Mouse (Mus musculus): ENCODE data around the gene Arhgef28. TPM values are rescaled to one million over a fixed set of nuclear protein-coding genes. Genes with fewer than 3 reads are reported as not detected.

Gene Arhgef28
- 18.8 and 19.3 TPM in 2 replicates for polyA plus RNA-seq (2015; fragmentation: Nextera tagmentation; extraction: Ambion mirVana)

GRCm38 (mm10) chr13:98205771-98206545, at the start of gene Arhgef28:
TSS of gene Arhgef28 (minus strand) at chr13:98206439.
- Histone ChIP-seq H3K9ac (peak within 1 kb of the TSS; percentile 50), H3K4me3 (peak within 1 kb of the TSS; percentile 59), H3K9me3 (no peaks in the 10 kb centered on the region), H3K4me1 (peaks cover 11% of the 10 kb centered on the region), H3K36me3 (no peaks in the 10 kb centered on the region), H3K27ac (peak within 1 kb of the TSS; percentile 92), H3K27me3 (peaks cover 24% of the 10 kb centered on the region; the same call in 1 of the 2 replicates), H3K4me2 (peak within 1 kb of the TSS; percentile 95)
- WGBS = under 1% methylated on average over 63 of the region's 76 CpGs
- ATAC-seq (ENCODE audit: borderline replicate concordance, extremely low read depth, low FRiP score, low TSS enrichment) = peak; percentile 90

- Histone ChIP-seq H3K4me2 (no peak overlapping the region), H3K36me3 (peaks cover 76% of the 10 kb centered on the region), H3K27me3 (no peaks in the 10 kb centered on the region), H3K9ac (no peak overlapping the region), H3K9me3 (no peaks in the 10 kb centered on the region), H3K4me1 (no peaks in the 10 kb centered on the region), H3K4me3 (no peak overlapping the region), H3K27ac (no peak overlapping the region)
- no peak for ATAC-seq (ENCODE audit: borderline replicate concordance, extremely low read depth, low FRiP score, low TSS enrichment)
- 70% methylated on average over 9 of the region's 9 CpGs for WGBS
These were observed 48.7 kb upstream of the Arhgef28 start for GRCm38 (mm10) chr13:98254921-98255320.

- Histone ChIP-seq H3K9ac (no peak overlapping the region), H3K4me3 (no peak overlapping the region), H3K9me3 (no peaks in the 10 kb centered on the region), H3K36me3 (peaks cover 63% of the 10 kb centered on the region), H3K27ac (no peak overlapping the region), H3K27me3 (no peaks in the 10 kb centered on the region), H3K4me2 (no peak overlapping the region), H3K4me1 (no peaks in the 10 kb centered on the region)
- 85% methylated on average over 10 of the region's 10 CpGs for WGBS
- ATAC-seq (ENCODE audit: borderline replicate concordance, extremely low read depth, low FRiP score, low TSS enrichment) = no peak
These were observed 43.4 kb upstream of the Arhgef28 start for GRCm38 (mm10) chr13:98249594-98249993.

GRCm38 (mm10) chr13:98245386-98245785, 39.1 kb upstream of the Arhgef28 start:
- Histone ChIP-seq H3K9ac (no peak overlapping the region), H3K27ac (no peak overlapping the region), H3K36me3 (peaks cover 32% of the 10 kb centered on the region), H3K4me2 (no peak overlapping the region), H3K4me1 (no peaks in the 10 kb centered on the region), H3K4me3 (no peak overlapping the region), H3K9me3 (no peaks in the 10 kb centered on the region), H3K27me3 (no peaks in the 10 kb centered on the region)
- no peak for ATAC-seq (ENCODE audit: borderline replicate concordance, extremely low read depth, low FRiP score, low TSS enrichment)
- 68% methylated on average over 7 of the region's 7 CpGs for WGBS

GRCm38 (mm10) chr13:98244571-98245350, 38.5 kb upstream of the Arhgef28 start:
- Histone ChIP-seq H3K4me3 (no peak overlapping the region), H3K9ac (no peak overlapping the region), H3K27me3 (no peaks in the 10 kb centered on the region), H3K9me3 (no peaks in the 10 kb centered on the region), H3K36me3 (peaks cover 26% of the 10 kb centered on the region), H3K4me1 (no peaks in the 10 kb centered on the region), H3K4me2 (no peak overlapping the region), H3K27ac (no peak overlapping the region)
- WGBS = 46% methylated on average over 5 of the region's 5 CpGs
- ATAC-seq (ENCODE audit: borderline replicate concordance, extremely low read depth, low FRiP score, low TSS enrichment) = no peak; the same call in 1 of the 2 replicates

GRCm38 (mm10) chr13:98241531-98242282, 35.5 kb upstream of the Arhgef28 start:
- H3K36me3 ChIP-seq = no peaks in the 10 kb centered on the region; the same call in 1 of the 2 replicates
- H3K4me3 ChIP-seq = no peak overlapping the region
- ATAC-seq (ENCODE audit: borderline replicate concordance, extremely low read depth, low FRiP score, low TSS enrichment) = no peak
- H3K9ac ChIP-seq = no peak overlapping the region
- no peaks in the 10 kb centered on the region for H3K4me1 ChIP-seq
- no peak overlapping the region for H3K27ac ChIP-seq
- WGBS = 60% methylated on average over 9 of the region's 9 CpGs
- H3K9me3 ChIP-seq = no peaks in the 10 kb centered on the region
- H3K27me3 ChIP-seq = no peaks in the 10 kb centered on the region
- H3K4me2 ChIP-seq = no peak overlapping the region

GRCm38 (mm10) chr13:98239978-98240641, 33.9 kb upstream of the Arhgef28 start:
- no peak overlapping the region for H3K4me3 ChIP-seq
- H3K36me3 ChIP-seq = no peaks in the 10 kb centered on the region
- H3K9me3 ChIP-seq = no peaks in the 10 kb centered on the region
- 15% methylated on average over 12 of the region's 12 CpGs for WGBS
- H3K9ac ChIP-seq = no peak overlapping the region
- H3K4me2 ChIP-seq = no peak overlapping the region
- no peak for ATAC-seq (ENCODE audit: borderline replicate concordance, extremely low read depth, low FRiP score, low TSS enrichment)
- no peak overlapping the region for H3K27ac ChIP-seq
- H3K4me1 ChIP-seq = no peaks in the 10 kb centered on the region
- no peaks in the 10 kb centered on the region for H3K27me3 ChIP-seq

GRCm38 (mm10) chr13:98235451-98235850, 29.2 kb upstream of the Arhgef28 start:
- Histone ChIP-seq H3K4me3 (no peak overlapping the region), H3K9ac (no peak overlapping the region), H3K27me3 (no peaks in the 10 kb centered on the region), H3K27ac (no peak overlapping the region), H3K9me3 (no peaks in the 10 kb centered on the region), H3K4me2 (no peak overlapping the region), H3K4me1 (no peaks in the 10 kb centered on the region), H3K36me3 (no peaks in the 10 kb centered on the region)
- ATAC-seq (ENCODE audit: borderline replicate concordance, extremely low read depth, low FRiP score, low TSS enrichment) = no peak
- WGBS = 40% methylated on average over 6 of the region's 6 CpGs

- no peak overlapping the region for H3K27ac ChIP-seq
- no peak overlapping the region for H3K4me3 ChIP-seq
- H3K9me3 ChIP-seq = no peaks in the 10 kb centered on the region
- WGBS = 89% methylated on average over 1 of the region's 1 CpGs
- no peak for ATAC-seq (ENCODE audit: borderline replicate concordance, extremely low read depth, low FRiP score, low TSS enrichment)
- H3K4me1 ChIP-seq = no peaks in the 10 kb centered on the region
- H3K9ac ChIP-seq = no peak overlapping the region
- no peaks in the 10 kb centered on the region for H3K27me3 ChIP-seq
- H3K4me2 ChIP-seq = no peak overlapping the region
- H3K36me3 ChIP-seq = no peaks in the 10 kb centered on the region
These were observed 24.3 kb upstream of the Arhgef28 start for GRCm38 (mm10) chr13:98230511-98230910.

- 35% methylated on average over 2 of the region's 2 CpGs for WGBS
- H3K4me2 ChIP-seq = no peak overlapping the region
- H3K27me3 ChIP-seq = no peaks in the 10 kb centered on the region
- no peaks in the 10 kb centered on the region for H3K4me1 ChIP-seq
- no peaks in the 10 kb centered on the region for H3K36me3 ChIP-seq
- H3K27ac ChIP-seq = no peak overlapping the region
- no peak for ATAC-seq (ENCODE audit: borderline replicate concordance, extremely low read depth, low FRiP score, low TSS enrichment)
- no peak overlapping the region for H3K4me3 ChIP-seq
- H3K9me3 ChIP-seq = no peaks in the 10 kb centered on the region
- no peak overlapping the region for H3K9ac ChIP-seq
These were observed 20.0 kb upstream of the Arhgef28 start for GRCm38 (mm10) chr13:98226225-98226624.

- Histone ChIP-seq H3K4me2 (no peak overlapping the region), H3K36me3 (no peaks in the 10 kb centered on the region), H3K4me1 (no peaks in the 10 kb centered on the region), H3K9ac (no peak overlapping the region), H3K9me3 (no peaks in the 10 kb centered on the region), H3K27ac (no peak overlapping the region), H3K4me3 (no peak overlapping the region), H3K27me3 (no peaks in the 10 kb centered on the region)
- WGBS = 37% methylated on average over 12 of the region's 12 CpGs
- no peak for ATAC-seq (ENCODE audit: borderline replicate concordance, extremely low read depth, low FRiP score, low TSS enrichment)
These were observed 16.6 kb upstream of the Arhgef28 start for GRCm38 (mm10) chr13:98222848-98223247.

Data from lung, embryonic 15.5 days (tissue).